Mouse (Mus musculus) cerebellum, adult (tissue): ENCODE measurements at regions not wholly inside any gene's neighbourhood (a gene's known extent, or its start where the extent isn't known, plus 50 kb on each side); places are given as distances from the start of the nearest gene placed in this dataset.
A peak's percentile ranks its signal among the peaks of the same experiment; 100 is the strongest.

ENCODE experiments used
- ATAC-seq: cut with Nextera tagmentation; 2 replicates; pipeline ENCODE4 v1.9.2; 2017; ENCODE audit warnings: mild to moderate bottlenecking, moderate library complexity, mixed read lengths; ENCODE audit not compliant: insufficient number of reproducible peaks, low FRiP score, low TSS enrichment

- ATAC-seq = no peak
Measured at GRCm38 (mm10) chr7:54458386-54458785, 376.9 kb upstream of the Luzp2 start.

- no peak for ATAC-seq
Measured at GRCm38 (mm10) chr7:54491254-54491653, 344.0 kb upstream of the Luzp2 start.

- no peak for ATAC-seq
Measured at GRCm38 (mm10) chr7:54505235-54505634, 330.1 kb upstream of the Luzp2 start.

GRCm38 (mm10) chr7:54507006-54507405 lies 328.3 kb upstream of the Luzp2 start:
- no peak for ATAC-seq

GRCm38 (mm10) chr7:54535693-54536092 lies 299.6 kb upstream of the Luzp2 start:
- ATAC-seq = no peak

- ATAC-seq = no peak
Measured at GRCm38 (mm10) chr7:54557436-54557835, 277.9 kb upstream of the Luzp2 start.

- no peak for ATAC-seq
Measured at GRCm38 (mm10) chr7:54565569-54566179, 269.6 kb upstream of the Luzp2 start.

GRCm38 (mm10) chr7:54599776-54600175 lies 235.5 kb upstream of the Luzp2 start:
- ATAC-seq = no peak

GRCm38 (mm10) chr7:54622436-54622835 lies 212.9 kb upstream of the Luzp2 start:
- ATAC-seq = no peak

GRCm38 (mm10) chr7:54633930-54634329 lies 201.4 kb upstream of the Luzp2 start:
- peak; percentile 81; the same call in 1 of the 2 replicates for ATAC-seq

- no peak for ATAC-seq
Measured at GRCm38 (mm10) chr7:54634348-54635035, 200.8 kb upstream of the Luzp2 start.

GRCm38 (mm10) chr7:54645314-54645713 lies 190.0 kb upstream of the Luzp2 start:
- no peak for ATAC-seq

- no peak for ATAC-seq
Measured at GRCm38 (mm10) chr7:54649025-54649424, 186.3 kb upstream of the Luzp2 start.
